Mouse (Mus musculus) liver, embryonic 12.5 days (tissue): ENCODE results near the gene 4931414P19Rik. TPM values are rescaled to one million over a fixed set of nuclear protein-coding genes. Genes with fewer than 3 reads are reported as not detected.
"Not testable (repeated sequence)": the region's sequence is repeated elsewhere in the genome, so short reads cannot be mapped to it uniquely, and the experiment has no call there.

Source experiments
- ATAC-seq: fragments of 200-750 bp; cut with Nextera tagmentation; 2 replicates; pipeline ENCODE4 v1.8.0; 2017; ENCODE audit warnings: moderate number of reproducible peaks, mild to moderate bottlenecking, moderate library complexity
- H3K27ac ChIP-seq: fragments of 300-500 bp; sonication (generic); 2 replicates; pipeline ENCODE4 v1.5.1; 2016; ENCODE audit warnings: mild to moderate bottlenecking
- H3K27me3 ChIP-seq: fragments of 300-500 bp; sonication (generic); replicated peaks from 2 replicates; pipeline ENCODE4 v1.6.1; 2016; ENCODE audit warnings: mild to moderate bottlenecking, moderate library complexity
- H3K36me3 ChIP-seq: fragments of 300-500 bp; sonication (generic); 2 replicates; pipeline ENCODE4 v1.6.1; 2016; ENCODE audit warnings: mild to moderate bottlenecking, moderate library complexity
- H3K4me1 ChIP-seq: fragments of 300-500 bp; sonication (generic); 2 replicates; pipeline ENCODE4 v1.6.1; 2016
- H3K4me2 ChIP-seq: fragments of 300-500 bp; sonication (generic); 2 replicates; pipeline ENCODE4 v1.6.1; 2016; ENCODE audit warnings: mild to moderate bottlenecking, moderate library complexity
- H3K4me3 ChIP-seq: fragments of 300-500 bp; sonication (generic); 2 replicates; pipeline ENCODE4 v1.5.1; 2016; ENCODE audit warnings: mild to moderate bottlenecking, moderate library complexity
- H3K9ac ChIP-seq: fragments of 300-500 bp; sonication (generic); 2 replicates; pipeline ENCODE4 v1.6.1; 2016; ENCODE audit warnings: mild to moderate bottlenecking, moderate library complexity
- H3K9me3 ChIP-seq: fragments of 300-500 bp; sonication (generic); replicated peaks from 2 replicates; pipeline ENCODE4 v1.6.1; 2016; ENCODE audit warnings: mild to moderate bottlenecking, moderate library complexity
- WGBS: fragments of 180-500 bp; shearing (Covaris S2); methylation state at CpG from one replicate; pipeline ENCODE4 v1.1.7; 2016; ENCODE audit not compliant: insufficient replicate concordance; 5-methylcytosine and 5-hydroxymethylcytosine counted together
- polyA plus RNA-seq: library from polyadenylated mRNA; unstranded; fragments of >200 nt; fragmentation: Nextera tagmentation; extraction: Ambion mirVana; gene quantifications from 2 replicates; pipeline ENCODE4 v1.2.1, GENCODE M21; 2016

4931414P19Rik gene
- polyA plus RNA-seq, 1 experiment from 2014 or later: 4.1 TPM

- Histone ChIP-seq H3K27me3 (peaks cover 38% of the 10 kb centered on the region), H3K4me3 (no peak overlapping the region), H3K4me2 (no peak overlapping the region), H3K9me3 (no peaks in the 10 kb centered on the region), H3K36me3 (no peaks in the 10 kb centered on the region), H3K4me1 (peaks cover 9% of the 10 kb centered on the region), H3K27ac (no peak overlapping the region), H3K9ac (no peak overlapping the region)
- peak; percentile 66; the same call in 1 of the 2 replicates for ATAC-seq
- WGBS: 57% methylated on average over 6 of the region's 6 CpGs
Measured at GRCm38 (mm10) chr14:54623334-54623733, 17.5 kb upstream of the 4931414P19Rik start.

- no peak within 1 kb of the TSS for H3K27ac ChIP-seq
- no peak within 1 kb of the TSS; the same call in 1 of the 2 replicates for H3K9ac ChIP-seq
- no peak within 1 kb of the TSS for H3K4me3 ChIP-seq
- H3K4me1 ChIP-seq: peaks cover 21% of the 10 kb centered on the region
- H3K4me2 ChIP-seq: no peak within 1 kb of the TSS
- peaks cover 22% of the 10 kb centered on the region for H3K27me3 ChIP-seq
- ATAC-seq: no peak
- WGBS: 79% methylated on average over 1 of the region's 1 CpGs
- H3K36me3 ChIP-seq: peaks cover 5% of the 10 kb centered on the region
- no peaks in the 10 kb centered on the region for H3K9me3 ChIP-seq
Measured at GRCm38 (mm10) chr14:54621133-54621532, 15.3 kb upstream of the 4931414P19Rik start, which contains the start of gene Psmb11. Gene Psmb11, plus strand, starts transcription at chr14:54621433.

- 1% methylated on average over 25 of the region's 25 CpGs for WGBS
- Histone ChIP-seq H3K4me2 (peak within 1 kb of the TSS; percentile 72), H3K4me3 (peak within 1 kb of the TSS; percentile 92)
Measured at GRCm38 (mm10) chr14:54617897-54618365, 12.1 kb upstream of the 4931414P19Rik start, which contains the start of gene Psmb5. Gene Psmb5, minus strand, starts transcription at chr14:54618022.

GRCm38 (mm10) chr14:54617152-54617896 lies 11.5 kb upstream of the 4931414P19Rik start:
- H3K27ac ChIP-seq: peak overlapping the region; percentile 83
- H3K9me3 ChIP-seq: no peaks in the 10 kb centered on the region
- 0 out of 2 replicates have a peak, but pooled peaks cover under 1% of the 10 kb centered on the region for H3K27me3 ChIP-seq
- peak overlapping the region; percentile 92 for H3K9ac ChIP-seq
- H3K4me3 ChIP-seq: peak overlapping the region; percentile 92
- ATAC-seq: peak; percentile 51
- H3K4me2 ChIP-seq: peak overlapping the region; percentile 72
- peaks cover 38% of the 10 kb centered on the region for H3K36me3 ChIP-seq
- WGBS: 2% methylated on average over 38 of the region's 38 CpGs
- peaks cover 23% of the 10 kb centered on the region for H3K4me1 ChIP-seq

More at GRCm38 (mm10) chr14:54617897-54618365, 12.1 kb upstream of the 4931414P19Rik start, which contains the start of gene Psmb5:
- peaks cover 4% of the 10 kb centered on the region; the same call in 1 of the 2 replicates for H3K27me3 ChIP-seq
- no peaks in the 10 kb centered on the region for H3K9me3 ChIP-seq
- peaks cover 33% of the 10 kb centered on the region for H3K36me3 ChIP-seq
- H3K4me1 ChIP-seq: peaks cover 25% of the 10 kb centered on the region
- peak; percentile 86 for ATAC-seq
- H3K9ac ChIP-seq: peak within 1 kb of the TSS; percentile 92
- peak within 1 kb of the TSS; percentile 83 for H3K27ac ChIP-seq

GRCm38 (mm10) chr14:54616226-54616825 lies 10.5 kb upstream of the 4931414P19Rik start:
- Histone ChIP-seq H3K27ac (peak overlapping the region; percentile 12; the same call in 1 of the 2 replicates), H3K4me2 (peak overlapping the region; percentile 72), H3K4me3 (peak overlapping the region; percentile 1; the same call in 1 of the 2 replicates), H3K36me3 (peaks cover 46% of the 10 kb centered on the region), H3K9me3 (no peaks in the 10 kb centered on the region), H3K4me1 (peaks cover 23% of the 10 kb centered on the region), H3K9ac (no peak overlapping the region), H3K27me3 (no peaks in the 10 kb centered on the region)
- WGBS: 83% methylated on average over 16 of the region's 16 CpGs
- no peak for ATAC-seq

GRCm38 (mm10) chr14:54614130-54614529 lies 8.3 kb upstream of the 4931414P19Rik start:
- H3K36me3 ChIP-seq: peaks cover 53% of the 10 kb centered on the region
- H3K9me3 ChIP-seq, H3K4me3 ChIP-seq, ATAC-seq, H3K27me3 ChIP-seq, H3K27ac ChIP-seq, H3K9ac ChIP-seq, H3K4me2 ChIP-seq: not testable (repeated sequence)
- WGBS: 92% methylated on average over 16 of the region's 16 CpGs
- peaks cover 23% of the 10 kb centered on the region for H3K4me1 ChIP-seq

- Histone ChIP-seq H3K9me3 (no peaks in the 10 kb centered on the region), H3K4me2 (no peak overlapping the region), H3K9ac (no peak overlapping the region), H3K4me3 (no peak overlapping the region), H3K27ac (peak overlapping the region; percentile 24; the same call in 1 of the 2 replicates), H3K27me3 (no peaks in the 10 kb centered on the region), H3K4me1 (peaks cover 14% of the 10 kb centered on the region), H3K36me3 (peaks cover 43% of the 10 kb centered on the region)
- WGBS: 79% methylated on average over 6 of the region's 6 CpGs
- ATAC-seq: no peak
Measured at GRCm38 (mm10) chr14:54610648-54611047, 4.9 kb upstream of the 4931414P19Rik start.

GRCm38 (mm10) chr14:54609962-54610361 lies 4.2 kb upstream of the 4931414P19Rik start:
- no peaks in the 10 kb centered on the region for H3K27me3 ChIP-seq
- WGBS: 62% methylated on average over 4 of the region's 4 CpGs
- H3K4me3 ChIP-seq: no peak overlapping the region

GRCm38 (mm10) chr14:54609245-54609644 lies 3.5 kb upstream of the 4931414P19Rik start:
- Histone ChIP-seq H3K4me2 (no peak overlapping the region), H3K36me3 (peaks cover 29% of the 10 kb centered on the region), H3K27me3 (no peaks in the 10 kb centered on the region), H3K4me3 (no peak overlapping the region), H3K4me1 (peaks cover 17% of the 10 kb centered on the region), H3K9me3 (no peaks in the 10 kb centered on the region), H3K27ac (no peak overlapping the region), H3K9ac (no peak overlapping the region)
- ATAC-seq: no peak
- 65% methylated on average over 4 of the region's 4 CpGs for WGBS

More at GRCm38 (mm10) chr14:54609962-54610361, 4.2 kb upstream of the 4931414P19Rik start:
- Histone ChIP-seq H3K9me3 (no peaks in the 10 kb centered on the region), H3K4me2 (no peak overlapping the region), H3K4me1 (peaks cover 11% of the 10 kb centered on the region), H3K9ac (no peak overlapping the region), H3K36me3 (peaks cover 36% of the 10 kb centered on the region), H3K27ac (no peak overlapping the region)
- ATAC-seq: no peak

GRCm38 (mm10) chr14:54607226-54607625 lies 1.4 kb upstream of the 4931414P19Rik start:
- Histone ChIP-seq H3K27ac (0 out of 2 replicates have a peak overlapping the region, but pooled peaks have one; percentile 36), H3K4me3 (no peak overlapping the region), H3K9me3 (no peaks in the 10 kb centered on the region), H3K4me1 (peaks cover 32% of the 10 kb centered on the region), H3K36me3 (peaks cover 15% of the 10 kb centered on the region), H3K4me2 (no peak overlapping the region), H3K27me3 (no peaks in the 10 kb centered on the region), H3K9ac (no peak overlapping the region)
- 75% methylated on average over 8 of the region's 8 CpGs for WGBS
- no peak for ATAC-seq

GRCm38 (mm10) chr14:54603686-54604085 lies 2.1 kb downstream of the 4931414P19Rik start:
- H3K27ac ChIP-seq: peak overlapping the region; percentile 94
- H3K4me2 ChIP-seq: peak overlapping the region; percentile 89
- H3K9ac ChIP-seq: 0 out of 2 replicates have a peak overlapping the region, but pooled peaks have one; percentile 40
- H3K4me1 ChIP-seq: peaks cover 38% of the 10 kb centered on the region
- no peaks in the 10 kb centered on the region for H3K9me3 ChIP-seq
- ATAC-seq: no peak
- H3K4me3 ChIP-seq: peak overlapping the region; percentile 69
- 76% methylated on average over 8 of the region's 8 CpGs for WGBS
- H3K36me3 ChIP-seq: peaks cover 4% of the 10 kb centered on the region; the same call in 1 of the 2 replicates
- H3K27me3 ChIP-seq: no peaks in the 10 kb centered on the region
